Mouse (Mus musculus) embryo, embryonic 11.5 days (tissue): Measurements from ENCODE around the gene Ern2.

Source experiments
- DNase-seq: peaks from one replicate; pipeline ENCODE4 v3.0.0-alpha.2; 2012; ENCODE audit warnings: low read depth, low spot score

Ern2 gene

DNA sequence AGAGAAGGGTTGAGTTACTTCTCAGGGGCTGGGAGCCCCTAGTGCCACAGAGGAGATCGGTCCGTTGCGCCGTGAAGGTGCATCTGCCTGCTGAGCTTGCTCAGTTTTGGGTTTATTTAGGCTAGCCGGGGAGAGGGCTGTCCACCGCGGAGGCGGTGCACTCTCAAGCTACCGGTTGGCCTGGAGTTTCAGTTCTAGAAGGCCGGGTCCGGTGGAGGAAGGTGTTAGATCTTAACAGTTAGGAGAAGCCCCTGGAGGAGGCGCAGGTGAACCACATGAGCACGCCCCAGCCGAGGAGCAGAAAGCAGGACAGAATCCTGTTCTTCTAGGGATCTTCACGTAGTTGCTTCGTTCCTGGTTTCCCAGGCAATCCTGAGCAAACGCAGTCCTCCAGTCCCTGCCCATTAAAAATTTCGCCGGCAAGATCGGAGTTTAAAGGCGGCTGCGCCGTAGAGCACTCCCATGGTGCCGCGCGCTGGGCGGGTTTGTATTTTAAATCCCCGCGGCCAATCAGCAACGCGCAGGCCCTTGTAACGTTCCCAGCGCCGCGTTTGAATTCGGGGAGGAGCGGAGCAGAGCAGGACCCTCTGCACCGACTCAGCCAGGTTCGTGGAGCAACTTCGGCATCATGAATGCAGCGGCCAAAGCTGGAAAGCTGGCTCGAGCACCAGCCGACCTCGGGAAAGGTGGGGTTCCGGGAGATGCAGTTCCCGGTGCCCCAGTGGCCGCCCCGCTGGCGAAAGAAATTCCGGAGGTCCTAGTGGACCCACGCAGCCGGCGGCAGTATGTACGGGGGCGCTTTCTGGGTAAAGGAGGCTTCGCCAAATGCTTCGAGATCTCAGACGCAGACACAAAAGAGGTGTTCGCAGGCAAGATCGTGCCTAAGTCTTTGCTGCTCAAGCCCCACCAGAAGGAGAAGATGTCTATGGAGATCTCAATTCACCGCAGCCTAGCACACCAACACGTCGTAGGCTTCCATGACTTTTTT is 26.8 kb downstream of the Ern2 start, which contains the start of gene Plk1:
TSS of gene Plk1 (plus strand) at position 525 of the 988 bp plus-strand sequence.
- peak; percentile 86 for DNase-seq

DNA sequence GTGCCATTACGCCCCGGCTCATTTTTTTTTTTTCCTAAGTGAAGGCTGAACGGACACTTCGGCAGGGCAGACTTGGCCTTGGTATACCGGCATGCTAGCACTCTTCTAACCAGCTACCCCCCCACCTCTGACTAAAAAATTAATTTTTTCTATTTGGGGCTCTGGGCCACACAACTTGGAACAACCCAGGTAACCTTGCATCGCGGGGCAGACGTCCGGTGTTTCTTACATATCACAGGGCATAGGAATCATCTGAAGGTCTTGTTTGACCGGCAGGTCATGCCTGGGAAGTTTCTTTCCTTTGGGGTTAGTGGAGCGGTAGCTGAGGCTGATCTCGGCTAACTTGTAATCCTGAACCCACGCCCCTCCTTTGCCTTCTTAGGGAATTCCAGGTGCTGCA is 27.5 kb downstream of the Ern2 start:
- no peak for DNase-seq

DNA sequence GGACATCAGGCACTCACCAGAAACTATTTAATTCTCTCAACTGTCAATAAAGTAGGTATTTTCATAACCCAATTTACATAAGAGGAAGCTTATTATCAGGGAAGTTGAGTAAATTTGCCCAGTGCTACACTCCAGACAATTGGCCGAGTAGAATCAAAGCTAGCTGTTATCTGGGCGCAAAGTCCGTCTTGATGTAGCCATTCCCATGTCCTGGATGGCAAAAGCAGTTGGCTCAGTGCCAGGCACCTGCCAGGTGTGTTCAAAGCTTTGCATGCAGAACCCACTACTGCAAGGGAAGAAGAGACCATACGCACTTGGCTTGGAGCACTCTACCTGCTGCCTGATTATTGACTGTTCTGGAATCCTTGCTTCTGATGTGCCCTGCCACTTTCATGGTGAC is 33.5 kb downstream of the Ern2 start:
- DNase-seq, result no peak

DNA sequence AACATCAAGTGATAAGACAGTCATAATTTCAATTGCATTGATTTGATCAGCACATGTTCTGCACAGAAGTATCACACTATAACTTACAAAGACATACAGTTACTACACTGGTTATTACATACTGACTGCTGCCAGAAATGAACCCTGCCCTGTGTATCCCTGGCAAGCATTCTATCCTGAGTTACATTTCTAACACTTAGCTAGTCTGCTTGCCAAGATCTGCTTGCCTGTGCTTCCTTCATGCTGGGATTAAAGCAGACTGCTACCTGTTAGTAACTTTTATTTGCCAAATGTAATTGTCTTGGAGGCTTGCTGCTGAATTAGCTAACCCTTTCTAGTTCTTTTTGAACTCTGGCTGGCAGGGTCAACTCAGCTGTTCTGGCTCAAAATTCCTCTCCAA is 45.0 kb downstream of the Ern2 start:
- no peak for DNase-seq

DNA sequence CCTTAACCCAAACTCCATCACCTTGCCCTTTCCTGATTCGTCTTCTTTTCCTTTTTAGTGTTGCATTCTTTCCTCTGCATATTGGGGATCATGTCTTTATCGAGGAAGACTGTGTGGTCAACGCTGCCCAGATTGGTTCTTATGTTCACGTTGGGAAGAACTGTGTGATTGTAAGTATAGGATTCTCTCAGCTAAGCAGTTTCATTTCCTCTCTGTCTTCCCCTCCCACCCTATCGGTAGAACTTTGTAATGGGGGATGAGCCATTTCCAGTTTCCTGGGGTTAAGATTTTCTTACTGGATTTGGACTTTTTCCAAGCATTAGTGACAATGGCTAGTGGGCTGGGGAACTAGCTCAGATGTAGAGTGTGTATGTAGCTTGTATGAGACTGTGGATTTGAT is 47.8 kb downstream of the Ern2 start:
- no peak for DNase-seq

DNA sequence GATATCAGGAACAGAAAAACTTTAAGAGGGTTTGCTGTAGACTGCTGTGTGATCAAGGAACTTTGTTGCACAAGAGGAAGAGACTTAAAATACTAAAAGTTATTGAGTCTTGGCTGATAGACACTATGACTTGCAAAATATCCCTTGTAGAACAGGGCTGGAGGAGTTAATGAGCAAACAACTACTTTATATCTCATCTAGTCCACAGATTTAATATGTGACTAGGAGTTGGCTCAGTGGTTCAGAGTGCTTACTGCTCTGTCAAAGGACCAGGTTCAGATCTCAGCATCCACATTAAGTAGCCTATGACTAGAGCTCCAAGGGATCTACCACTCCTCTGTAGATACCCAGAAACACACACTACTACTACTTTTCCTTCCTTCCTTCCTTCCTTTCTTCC is 48.9 kb downstream of the Ern2 start:
- DNase-seq, result no peak

DNA sequence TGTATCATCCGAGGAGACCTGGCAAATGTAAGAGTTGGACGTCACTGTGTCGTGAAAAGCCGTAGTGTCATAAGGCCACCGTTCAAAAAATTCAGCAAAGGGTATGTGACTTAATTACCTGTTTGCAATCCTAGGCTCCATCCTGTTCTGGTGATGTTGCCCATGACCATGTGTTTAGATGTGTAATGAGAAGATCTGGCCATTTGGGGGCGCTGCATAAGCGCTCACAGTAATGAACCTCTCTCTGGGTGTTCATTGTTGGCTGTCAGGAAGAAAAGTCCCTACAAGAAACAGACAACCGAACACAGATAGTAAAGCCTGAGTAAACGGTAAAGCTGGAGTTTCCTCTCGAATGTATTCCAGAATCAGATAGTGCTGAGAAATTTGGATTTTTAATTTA is 50.9 kb downstream of the Ern2 start:
- DNase-seq, result no peak

DNA sequence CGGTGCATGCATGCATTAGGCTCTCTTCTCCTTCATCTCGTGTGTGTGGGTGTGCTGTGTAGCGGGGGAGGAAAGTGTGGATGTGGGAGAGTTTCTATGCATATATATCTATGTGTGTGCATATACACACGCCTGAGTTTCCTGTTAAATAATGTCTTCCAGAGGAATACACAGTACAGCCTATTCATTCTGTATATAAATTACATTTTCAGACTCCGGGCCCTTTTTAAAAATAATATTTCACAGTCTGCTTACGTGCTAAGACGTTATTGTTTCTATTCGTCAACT is 52.7 kb downstream of the Ern2 start:
- DNase-seq, result no peak

DNA sequence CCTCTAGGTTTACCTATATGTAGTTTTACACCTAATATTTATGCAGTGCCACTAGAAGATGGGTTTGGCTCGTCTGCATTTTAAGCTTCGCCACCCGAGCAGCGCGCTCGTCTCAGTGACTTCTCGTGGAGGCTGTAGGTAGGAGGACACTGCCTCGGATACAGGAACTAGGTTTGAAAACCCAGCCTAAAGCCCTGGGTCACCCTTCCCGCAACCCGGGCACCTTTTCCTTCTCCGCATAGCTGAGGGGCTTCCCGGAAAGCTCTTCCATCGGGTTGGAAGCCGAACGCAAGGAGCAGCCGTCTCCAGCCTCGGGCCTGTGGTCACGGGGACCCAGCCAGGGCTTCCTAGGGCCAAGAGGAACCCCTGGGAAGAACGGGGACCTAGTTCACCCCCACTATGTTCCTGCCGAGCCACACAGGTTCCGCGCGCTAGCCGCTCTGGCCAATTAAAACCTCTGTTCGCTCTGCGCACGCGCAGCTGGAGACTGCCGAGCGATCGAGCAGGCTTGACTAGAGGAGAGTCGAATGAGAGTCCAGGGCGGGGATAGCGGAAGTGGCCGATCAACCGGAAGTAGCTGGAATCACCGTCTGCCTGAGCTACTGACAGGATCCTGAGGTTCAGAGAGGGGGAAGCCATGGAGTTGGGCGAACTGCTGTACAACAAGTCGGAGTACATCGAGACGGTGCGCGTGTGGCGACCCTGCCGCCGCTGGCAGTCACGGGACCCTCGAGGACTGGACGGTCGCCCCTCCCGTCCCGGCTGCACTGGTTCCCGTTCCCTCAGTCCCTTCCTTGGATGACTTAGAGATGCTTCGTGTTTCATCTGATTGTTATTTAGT is 53.3 kb downstream of the Ern2 start, which contains the start of the genes Palb2 and Dctn5:
TSS of gene Palb2 (minus strand) at position 489 of the 841 bp plus-strand sequence.
TSS of gene Dctn5 (plus strand) at position 545 of the 841 bp plus-strand sequence.
- peak; percentile 98 for DNase-seq

DNA sequence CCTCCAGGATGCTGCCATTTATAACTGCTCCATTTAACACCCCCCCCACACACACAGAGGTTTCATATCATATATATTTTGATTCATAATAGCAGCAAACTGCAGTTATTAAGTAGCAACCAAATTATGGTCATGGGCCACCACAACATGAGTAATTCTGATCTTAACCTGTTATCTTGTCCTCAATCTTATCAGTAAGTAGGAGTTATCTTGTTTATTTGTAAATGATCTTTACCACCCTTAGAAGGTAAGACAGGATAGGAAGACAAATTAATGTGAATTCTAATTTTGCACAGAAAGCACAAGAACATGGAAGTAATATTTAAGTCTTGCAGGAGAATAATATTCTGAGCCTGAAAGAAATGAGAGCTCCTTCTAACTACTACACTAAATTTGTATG is 54.2 kb downstream of the Ern2 start:
- DNase-seq, result no peak

DNA sequence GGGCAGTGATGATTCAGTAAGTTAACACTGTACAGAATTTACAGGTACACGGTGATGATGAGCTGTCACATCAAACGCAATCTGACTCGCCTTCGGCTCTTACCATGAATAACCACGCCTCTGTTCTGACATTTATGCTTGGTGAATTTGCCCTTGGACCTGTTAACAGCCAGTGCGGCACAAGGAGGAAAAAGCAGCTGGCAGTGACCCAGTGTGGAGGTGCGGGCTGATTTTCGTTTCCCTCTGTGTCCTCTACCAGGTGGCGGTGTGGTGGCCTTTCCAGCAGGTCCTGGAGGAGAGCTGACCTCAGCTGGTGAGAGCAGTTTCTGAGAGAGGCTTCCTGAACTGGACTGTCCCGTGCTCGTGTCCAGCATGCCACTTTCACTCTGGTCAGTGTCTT is 59.1 kb downstream of the Ern2 start:
- no peak for DNase-seq

DNA sequence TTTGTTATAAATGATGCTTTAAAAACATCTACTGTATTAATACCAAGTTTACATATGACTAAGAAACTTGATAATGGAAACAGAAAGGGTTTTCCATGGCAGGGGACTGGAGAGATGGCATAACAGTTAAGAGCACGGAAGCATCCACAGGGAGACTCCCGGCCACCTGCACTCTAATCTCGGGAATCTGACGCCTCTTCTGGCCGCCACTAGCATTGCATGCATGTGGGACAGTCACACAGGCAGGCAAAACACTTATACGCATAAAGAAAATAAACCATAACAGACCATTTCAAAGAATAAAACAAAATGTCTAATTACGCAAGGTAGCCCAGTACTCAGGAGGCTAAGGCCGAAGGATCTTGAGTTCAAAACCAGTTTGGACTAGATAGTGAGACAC is 60.4 kb downstream of the Ern2 start:
- DNase-seq, result no peak

DNA sequence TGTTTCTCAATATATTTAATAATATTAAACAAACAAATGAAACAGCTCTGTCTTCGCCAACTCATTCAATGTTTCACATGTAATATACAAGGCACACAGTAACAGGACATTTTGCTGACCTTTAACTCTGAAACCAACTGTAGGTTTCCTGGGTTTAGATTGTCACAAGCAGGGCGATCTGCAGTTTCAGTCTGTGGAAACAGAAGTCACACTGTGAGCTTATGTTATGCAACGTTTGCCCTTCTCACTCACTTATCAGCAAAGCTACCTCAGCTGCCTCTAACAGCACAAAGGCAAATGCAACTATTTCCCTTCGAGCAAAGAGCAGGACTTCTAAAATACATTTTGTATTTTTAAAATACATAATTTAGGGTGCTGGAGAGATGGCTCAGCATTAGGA is 62.5 kb downstream of the Ern2 start:
- no peak for DNase-seq
